Mouse (Mus musculus) CH12.LX (cell line): ENCODE measurements at regions not wholly inside any gene's neighbourhood (a gene's known extent, or its start where the extent isn't known, plus 50 kb on each side); places are given as distances from the start of the nearest gene placed in this dataset.

ENCODE experiments used
- DNase-seq: peaks from one replicate; pipeline ENCODE4 v3.0.0-alpha.2; 2013; ENCODE audit errors: extremely low read depth
- H3K27ac ChIP-seq: 2 replicates; pipeline ENCODE4 v1.5.1; 2012; ENCODE audit warnings: low read depth, mild to moderate bottlenecking, control low read depth, moderate library complexity; ENCODE audit not compliant: insufficient read depth
- H3K27me3 ChIP-seq: replicated peaks from 2 replicates; pipeline ENCODE3; 2012; ENCODE audit warnings: inconsistent platforms
- H3K36me3 ChIP-seq, 2 experiments: replicated peaks in 1 of 2; 2 replicates each; pipeline versions ENCODE3 to v1.6.1; 2012; ENCODE audit warnings: inconsistent platforms in 1 of 2, low read length in 1 of 2, mild to moderate bottlenecking in 1 of 2, mixed read lengths in 1 of 2, moderate library complexity in 1 of 2; ENCODE audit not compliant: control insufficient read depth in 1 of 2, insufficient read depth in 1 of 2
- H3K4me1 ChIP-seq, 2 experiments: 2 replicates each; pipeline ENCODE4 v1.6.1; 2012; ENCODE audit warnings: inconsistent platforms in 1 of 2, moderate library complexity in 1 of 2; ENCODE audit not compliant: insufficient read depth in 2 of 2, control insufficient read depth in 1 of 2
- H3K4me2 ChIP-seq: 2 replicates; pipeline ENCODE4 v1.6.1; 2012; ENCODE audit warnings: low read depth, mild to moderate bottlenecking, control low read depth; ENCODE audit not compliant: poor library complexity, insufficient read depth, severe bottlenecking
- H3K4me3 ChIP-seq, 3 experiments: fragments of 150-350 bp in 1 of 3; sonication (generic) in 1 of 3; replicated peaks in 1 of 3; 2 replicates each; pipeline versions ENCODE3 to v1.5.1; 2011 to 2012; ENCODE audit warnings: low read depth in 2 of 3, low read length in 2 of 3, mild to moderate bottlenecking in 2 of 3, moderate library complexity in 2 of 3, control low read depth in 1 of 3, improper control_type of control experiment in 1 of 3, inconsistent platforms in 1 of 3, mixed read lengths in 1 of 3; ENCODE audit not compliant: poor library complexity in 1 of 3
- H3K79me2 ChIP-seq: replicated peaks from 2 replicates; pipeline ENCODE4 v1.6.1; 2012; ENCODE audit warnings: mild to moderate bottlenecking, moderate library complexity; ENCODE audit not compliant: control insufficient read depth, poor library complexity, insufficient read depth, severe bottlenecking; ENCODE audit errors: extremely low read depth
- H3K9ac ChIP-seq: 2 replicates; pipeline ENCODE4 v1.6.1; 2012; ENCODE audit warnings: low read depth, mild to moderate bottlenecking, control low read depth, moderate library complexity; ENCODE audit not compliant: insufficient read depth
- H3K9me3 ChIP-seq: replicated peaks from 2 replicates; pipeline ENCODE3; 2012; ENCODE audit warnings: low read length, inconsistent platforms, mixed read lengths
- CHD1 ChIP-seq: IDR thresholded peaks from 2 replicates; pipeline ENCODE4 v1.6.1; 2012; ENCODE audit warnings: low read depth, low read length, improper control_type of control experiment, inconsistent platforms
- CTCF ChIP-seq, 2 experiments: IDR thresholded peaks in 1 of 2; conservative IDR thresholded peaks in 1 of 2; 2 replicates each; pipeline ENCODE4 v1.5.1; 2011 to 2012; ENCODE audit warnings: low read depth in 2 of 2, low read length in 2 of 2, improper control_type of control experiment in 1 of 2, inconsistent platforms in 1 of 2, mild to moderate bottlenecking in 1 of 2, moderate library complexity in 1 of 2
- JUN ChIP-seq: IDR thresholded peaks from 2 replicates; pipeline ENCODE4 v1.6.1; 2011; ENCODE audit warnings: low read depth, mild to moderate bottlenecking, low read length, improper control_type of control experiment, moderate library complexity; ENCODE audit not compliant: insufficient read depth
- MAFK ChIP-seq: IDR thresholded peaks from 2 replicates; pipeline ENCODE4 v1.6.1; 2011; ENCODE audit warnings: low read length, improper control_type of control experiment; ENCODE audit not compliant: insufficient replicate concordance
- NELFE ChIP-seq: IDR thresholded peaks from 2 replicates; pipeline ENCODE4 v1.6.1; 2011; ENCODE audit warnings: low read depth, low read length, improper control_type of control experiment
- POLR2AphosphoS2 ChIP-seq: IDR thresholded peaks from 2 replicates; pipeline ENCODE4 v1.6.1; 2011; ENCODE audit warnings: low read depth, low read length, improper control_type of control experiment
- RAD21 ChIP-seq: IDR thresholded peaks from 2 replicates; pipeline ENCODE4 v1.6.1; 2011; ENCODE audit warnings: low read depth, mild to moderate bottlenecking, low read length, improper control_type of control experiment, moderate library complexity
- RCOR1 ChIP-seq: conservative IDR thresholded peaks from 2 replicates; pipeline ENCODE4 v1.6.1; 2012; ENCODE audit warnings: low read depth, mild to moderate bottlenecking, inconsistent platforms, low read length, improper control_type of control experiment
- TCF12 ChIP-seq: IDR thresholded peaks from 2 replicates; pipeline ENCODE4 v1.6.1; 2014; ENCODE audit warnings: low read depth, mild to moderate bottlenecking, inconsistent platforms, low read length, improper control_type of control experiment
- USF2 ChIP-seq: conservative IDR thresholded peaks from 2 replicates; pipeline ENCODE4 v1.6.1; 2011; ENCODE audit warnings: low read depth, low read length, improper control_type of control experiment
- ZKSCAN1 ChIP-seq: IDR thresholded peaks from 2 replicates; pipeline ENCODE4 v1.6.1; 2012; ENCODE audit warnings: low read depth, inconsistent platforms, low read length, improper control_type of control experiment, borderline replicate concordance
- ZMIZ1 ChIP-seq: IDR thresholded peaks from 2 replicates; pipeline ENCODE4 v1.6.1; 2012; ENCODE audit warnings: low read depth, mild to moderate bottlenecking, inconsistent platforms, low read length, improper control_type of control experiment
- ZNF384 ChIP-seq: IDR thresholded peaks from 2 replicates; pipeline ENCODE4 v1.6.1; 2012; ENCODE audit warnings: low read depth, low read length, improper control_type of control experiment, inconsistent platforms
- dilution Hi-C: fragments of 300-500 bp; cut with MboI; formaldehyde crosslinking; loops from 2 replicates; pipeline ENCODE4 v1.14.3; 2020; ENCODE audit warnings: low sequenced_read_pairs; ENCODE audit not compliant: extremely low pct_unique_long_range_greater_than_20kb, extremely low pct_ligation_motif_present
- in situ Hi-C: fragments of 300-500 bp; cut with MboI; formaldehyde crosslinking; loops from 3 replicates; pipeline ENCODE4 v1.14.3; 2019; ENCODE audit warnings: low sequenced_read_pairs, low pct_ligation_motif_present, low pct_unique_long_range_greater_than_20kb, mixed read lengths

DNA sequence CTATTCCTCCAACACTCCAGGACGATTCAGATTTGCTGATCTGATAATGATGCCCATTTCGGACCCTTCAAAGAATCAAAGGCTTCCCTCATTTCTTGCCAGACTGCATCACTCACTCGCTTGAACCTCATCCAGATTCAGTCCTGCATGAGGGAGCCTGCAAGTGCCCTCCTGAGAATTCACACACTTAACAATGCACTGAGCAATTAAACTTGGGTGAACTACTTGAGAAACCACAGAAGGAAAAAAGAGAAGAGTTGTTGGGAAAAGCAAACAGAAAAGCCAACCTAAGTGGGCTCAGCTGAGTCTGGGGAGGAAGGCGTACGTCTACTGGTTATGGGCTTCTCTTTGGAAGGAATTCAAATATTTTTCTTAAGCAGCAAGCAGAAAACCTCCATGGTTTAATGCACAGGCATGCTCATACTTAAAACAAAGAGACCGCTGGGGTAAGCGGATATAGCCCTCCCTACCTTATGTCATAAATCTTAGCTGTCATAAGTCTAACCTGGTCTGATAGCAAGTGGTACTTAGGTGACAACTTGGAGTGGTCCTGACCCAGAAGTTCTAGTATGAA lies 343.6 kb upstream of the Jmjd1c start:
- Histone ChIP-seq H3K4me1 (peaks cover 0 to 3% of the 10 kb centered on the region in 2 experiments; a peak in 1 of 4 replicates), H3K27ac (no peak overlapping the region), H3K79me2 (no peaks in the 10 kb centered on the region), H3K36me3 (no peaks in the 10 kb centered on the region), H3K27me3 (no peaks in the 10 kb centered on the region), H3K4me3 (no peak overlapping the region), H3K4me2 (no peak overlapping the region), H3K9me3 (no peaks in the 10 kb centered on the region), H3K9ac (no peak overlapping the region)
- no peak for DNase-seq
- in situ Hi-C loops, result no loop called here
- no peak for TF ChIP-seq NELFE
- TF ChIP-seq ZNF384, result no peak
- no peak for TF ChIP-seq TCF12
- TF ChIP-seq POLR2AphosphoS2, result no peak
- TF ChIP-seq RCOR1, result no peak
- no peak for TF ChIP-seq RAD21
- no peak for TF ChIP-seq JUN
- no peak for TF ChIP-seq CTCF (conservative IDR thresholded peaks at IDR 0.05 in 1 of 2, IDR thresholded peaks at IDR 0.05 in 1 of 2; ENCODE audit: low read depth in 2 of 2, low read length in 2 of 2)
- TF ChIP-seq USF2, result no peak
- TF ChIP-seq ZKSCAN1, result no peak
- TF ChIP-seq ZMIZ1, result no peak
- TF ChIP-seq MAFK, result no peak
- TF ChIP-seq CHD1, result no peak
- dilution Hi-C loops, result no loop called here

DNA sequence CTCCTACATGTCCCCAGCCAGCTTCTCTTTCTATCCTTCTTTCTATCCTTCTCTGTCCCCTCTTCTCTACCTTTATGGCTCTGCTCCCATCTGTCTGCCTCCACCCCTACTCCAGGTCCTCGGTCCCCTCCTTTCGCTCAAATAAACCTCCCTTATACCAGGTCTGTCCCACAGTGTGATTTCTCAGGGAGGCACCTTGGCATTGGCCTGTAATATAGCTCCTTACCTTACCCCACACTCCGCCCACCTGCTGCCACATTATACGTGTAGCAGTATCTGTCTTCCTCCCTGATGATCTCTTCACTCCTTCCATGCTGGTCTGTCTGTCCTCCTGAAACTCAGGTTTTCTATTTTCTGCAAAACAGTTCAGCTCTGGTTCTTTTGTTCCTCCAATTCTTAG lies 339.1 kb upstream of the Jmjd1c start:
- in situ Hi-C loops (no loop called here), dilution Hi-C loops (no loop called here)
- no peak overlapping the region for H3K4me3 ChIP-seq
- no peaks in the 10 kb centered on the region for H3K27me3 ChIP-seq
- no peaks in the 10 kb centered on the region for H3K9me3 ChIP-seq
- no peak for DNase-seq
- H3K36me3 ChIP-seq, result no peaks in the 10 kb centered on the region
- no peak overlapping the region for H3K9ac ChIP-seq
- H3K4me1 ChIP-seq, result no peaks in the 10 kb centered on the region
- H3K79me2 ChIP-seq, result no peaks in the 10 kb centered on the region
- TF ChIP-seq RCOR1, result no peak
- no peak overlapping the region for H3K27ac ChIP-seq
- H3K4me2 ChIP-seq, result no peak overlapping the region
